Mouse (Mus musculus): ENCODE measurements around the gene Ldhb. TPM values are rescaled to one million over a fixed set of nuclear protein-coding genes. Genes with fewer than 3 reads are reported as not detected.
A peak's percentile ranks its signal among the peaks of the same experiment; 100 is the strongest.

Gene Ldhb
- polyA plus RNA-seq, 1 experiment from 2014 or later: 1,022 TPM

GRCm38 (mm10) chr6:142540131-142540530, 32.4 kb upstream of the Ldhb start:
- WGBS: 72% methylated on average over 5 of the region's 5 CpGs
- no peak for ATAC-seq (ENCODE audit: low FRiP score, low TSS enrichment)
- peak overlapping the region; percentile 65 for H3K27ac ChIP-seq (ENCODE audit: low read length)

GRCm38 (mm10) chr6:142538503-142538902, 30.7 kb upstream of the Ldhb start:
- WGBS: 69% methylated on average over 17 of the region's 17 CpGs
- Histone ChIP-seq H3K36me3 (ENCODE audit: insufficient read depth, low read length) (no peaks in the 10 kb centered on the region), H3K27me3 (ENCODE audit: insufficient read depth, low read length) (no peaks in the 10 kb centered on the region), H3K27ac (ENCODE audit: low read length) (peak overlapping the region; percentile 44), H3K4me1 (ENCODE audit: insufficient read depth, low read length) (peaks cover 12% of the 10 kb centered on the region), H3K4me2 (replicated peaks; ENCODE audit: low read depth, low read length) (no peak overlapping the region), H3K9me3 (ENCODE audit: low read length) (no peaks in the 10 kb centered on the region), H3K4me3 (ENCODE audit: low read length) (no peak overlapping the region), H3K9ac (replicated peaks; ENCODE audit: low read length) (no peak overlapping the region)
- peak; percentile 75 for ATAC-seq (ENCODE audit: low FRiP score, low TSS enrichment)

More at GRCm38 (mm10) chr6:142540131-142540530, 32.4 kb upstream of the Ldhb start:
- Histone ChIP-seq H3K27me3 (ENCODE audit: insufficient read depth, low read length) (no peaks in the 10 kb centered on the region), H3K4me3 (ENCODE audit: low read length) (no peak overlapping the region), H3K9me3 (ENCODE audit: low read length) (no peaks in the 10 kb centered on the region), H3K9ac (replicated peaks; ENCODE audit: low read length) (no peak overlapping the region), H3K36me3 (ENCODE audit: insufficient read depth, low read length) (no peaks in the 10 kb centered on the region), H3K4me2 (replicated peaks; ENCODE audit: low read depth, low read length) (no peak overlapping the region), H3K4me1 (ENCODE audit: insufficient read depth, low read length) (peaks cover 17% of the 10 kb centered on the region)

GRCm38 (mm10) chr6:142533412-142533811, 25.7 kb upstream of the Ldhb start:
- Histone ChIP-seq H3K9ac (replicated peaks; ENCODE audit: low read length) (no peak overlapping the region), H3K27ac (ENCODE audit: low read length) (no peak overlapping the region), H3K4me2 (replicated peaks; ENCODE audit: low read depth, low read length) (no peak overlapping the region), H3K4me3 (ENCODE audit: low read length) (no peak overlapping the region), H3K36me3 (ENCODE audit: insufficient read depth, low read length) (no peaks in the 10 kb centered on the region), H3K27me3 (ENCODE audit: insufficient read depth, low read length) (no peaks in the 10 kb centered on the region), H3K4me1 (ENCODE audit: insufficient read depth, low read length) (no peaks in the 10 kb centered on the region), H3K9me3 (ENCODE audit: low read length) (no peaks in the 10 kb centered on the region)
- ATAC-seq (ENCODE audit: low FRiP score, low TSS enrichment): no peak
- 57% methylated on average over 5 of the region's 5 CpGs for WGBS

GRCm38 (mm10) chr6:142532686-142533085, 24.9 kb upstream of the Ldhb start:
- ATAC-seq (ENCODE audit: low FRiP score, low TSS enrichment): no peak
- WGBS: 93% methylated on average over 2 of the region's 2 CpGs
- H3K4me3 ChIP-seq (ENCODE audit: low read length): no peak overlapping the region
- H3K36me3 ChIP-seq (ENCODE audit: insufficient read depth, low read length): no peaks in the 10 kb centered on the region
- peaks cover 4% of the 10 kb centered on the region for H3K4me1 ChIP-seq (ENCODE audit: insufficient read depth, low read length)
- H3K4me2 ChIP-seq (replicated peaks; ENCODE audit: low read depth, low read length): no peak overlapping the region
- H3K27ac ChIP-seq (ENCODE audit: low read length): peak overlapping the region; percentile 38; the same call in 1 of the 2 replicates
- no peaks in the 10 kb centered on the region for H3K9me3 ChIP-seq (ENCODE audit: low read length)
- no peaks in the 10 kb centered on the region for H3K27me3 ChIP-seq (ENCODE audit: insufficient read depth, low read length)
- no peak overlapping the region for H3K9ac ChIP-seq (replicated peaks; ENCODE audit: low read length)

GRCm38 (mm10) chr6:142532141-142532540, 24.4 kb upstream of the Ldhb start:
- no peaks in the 10 kb centered on the region for H3K36me3 ChIP-seq (ENCODE audit: insufficient read depth, low read length)
- no peak overlapping the region for H3K4me3 ChIP-seq (ENCODE audit: low read length)
- WGBS: 87% methylated on average over 17 of the region's 17 CpGs
- H3K9me3 ChIP-seq (ENCODE audit: low read length): no peaks in the 10 kb centered on the region
- no peaks in the 10 kb centered on the region for H3K27me3 ChIP-seq (ENCODE audit: insufficient read depth, low read length)
- no peak overlapping the region for H3K4me2 ChIP-seq (replicated peaks; ENCODE audit: low read depth, low read length)
- H3K27ac ChIP-seq (ENCODE audit: low read length): peak overlapping the region; percentile 17; the same call in 1 of the 2 replicates
- no peak overlapping the region for H3K9ac ChIP-seq (replicated peaks; ENCODE audit: low read length)
- no peak for ATAC-seq (ENCODE audit: low FRiP score, low TSS enrichment)
- H3K4me1 ChIP-seq (ENCODE audit: insufficient read depth, low read length): peaks cover 9% of the 10 kb centered on the region

- Histone ChIP-seq H3K9me3 (ENCODE audit: low read length) (no peaks in the 10 kb centered on the region), H3K36me3 (ENCODE audit: insufficient read depth, low read length) (no peaks in the 10 kb centered on the region), H3K4me1 (ENCODE audit: insufficient read depth, low read length) (peaks cover 9% of the 10 kb centered on the region), H3K4me2 (replicated peaks; ENCODE audit: low read depth, low read length) (no peak overlapping the region), H3K27me3 (ENCODE audit: insufficient read depth, low read length) (no peaks in the 10 kb centered on the region), H3K9ac (replicated peaks; ENCODE audit: low read length) (no peak overlapping the region), H3K4me3 (ENCODE audit: low read length) (no peak overlapping the region), H3K27ac (ENCODE audit: low read length) (peak overlapping the region; percentile 22; the same call in 1 of the 2 replicates)
- ATAC-seq (ENCODE audit: low FRiP score, low TSS enrichment): no peak
- WGBS: 46% methylated on average over 5 of the region's 5 CpGs
These were observed 22.6 kb upstream of the Ldhb start for GRCm38 (mm10) chr6:142530378-142530777.

- peaks cover 9% of the 10 kb centered on the region for H3K4me1 ChIP-seq (ENCODE audit: insufficient read depth, low read length)
- no peak overlapping the region for H3K4me2 ChIP-seq (replicated peaks; ENCODE audit: low read depth, low read length)
- H3K27ac ChIP-seq (ENCODE audit: low read length): no peak overlapping the region
- H3K9me3 ChIP-seq (ENCODE audit: low read length): no peaks in the 10 kb centered on the region
- no peaks in the 10 kb centered on the region for H3K27me3 ChIP-seq (ENCODE audit: insufficient read depth, low read length)
- no peak overlapping the region for H3K4me3 ChIP-seq (ENCODE audit: low read length)
- H3K36me3 ChIP-seq (ENCODE audit: insufficient read depth, low read length): no peaks in the 10 kb centered on the region
- 85% methylated on average over 8 of the region's 8 CpGs for WGBS
- ATAC-seq (ENCODE audit: low FRiP score, low TSS enrichment): no peak
- no peak overlapping the region for H3K9ac ChIP-seq (replicated peaks; ENCODE audit: low read length)
These were observed 21.9 kb upstream of the Ldhb start for GRCm38 (mm10) chr6:142529680-142530079.

- H3K4me1 ChIP-seq (ENCODE audit: insufficient read depth, low read length): peaks cover 9% of the 10 kb centered on the region
- no peaks in the 10 kb centered on the region for H3K27me3 ChIP-seq (ENCODE audit: insufficient read depth, low read length)
- H3K4me2 ChIP-seq (replicated peaks; ENCODE audit: low read depth, low read length): no peak overlapping the region
- no peaks in the 10 kb centered on the region for H3K36me3 ChIP-seq (ENCODE audit: insufficient read depth, low read length)
- no peak overlapping the region for H3K9ac ChIP-seq (replicated peaks; ENCODE audit: low read length)
- no peak overlapping the region for H3K4me3 ChIP-seq (ENCODE audit: low read length)
- H3K27ac ChIP-seq (ENCODE audit: low read length): peak overlapping the region; percentile 59; the same call in 1 of the 2 replicates
- no peaks in the 10 kb centered on the region for H3K9me3 ChIP-seq (ENCODE audit: low read length)
- ATAC-seq (ENCODE audit: low FRiP score, low TSS enrichment): peak; percentile 76
- WGBS: 33% methylated on average over 1 of the region's 1 CpGs
These were observed 20.3 kb upstream of the Ldhb start for GRCm38 (mm10) chr6:142527931-142528562.

GRCm38 (mm10) chr6:142524635-142525308, 17.0 kb upstream of the Ldhb start:
- H3K27me3 ChIP-seq (ENCODE audit: insufficient read depth, low read length): no peaks in the 10 kb centered on the region
- H3K36me3 ChIP-seq (ENCODE audit: insufficient read depth, low read length): no peaks in the 10 kb centered on the region
- peaks cover 9% of the 10 kb centered on the region for H3K4me1 ChIP-seq (ENCODE audit: insufficient read depth, low read length)
- no peak overlapping the region for H3K4me3 ChIP-seq (ENCODE audit: low read length)
- H3K27ac ChIP-seq (ENCODE audit: low read length): no peak overlapping the region
- no peak overlapping the region for H3K4me2 ChIP-seq (replicated peaks; ENCODE audit: low read depth, low read length)
- H3K9ac ChIP-seq (replicated peaks; ENCODE audit: low read length): no peak overlapping the region
- peak; percentile 64 for ATAC-seq (ENCODE audit: low FRiP score, low TSS enrichment)
- WGBS: 5% methylated on average over 4 of the region's 4 CpGs
- H3K9me3 ChIP-seq (ENCODE audit: low read length): no peaks in the 10 kb centered on the region

GRCm38 (mm10) chr6:142521591-142522110, 13.9 kb upstream of the Ldhb start:
- ATAC-seq (ENCODE audit: low FRiP score, low TSS enrichment): no peak
- H3K36me3 ChIP-seq (ENCODE audit: insufficient read depth, low read length): no peaks in the 10 kb centered on the region
- H3K9ac ChIP-seq (replicated peaks; ENCODE audit: low read length): no peak overlapping the region
- no peaks in the 10 kb centered on the region for H3K9me3 ChIP-seq (ENCODE audit: low read length)
- no peak overlapping the region for H3K4me2 ChIP-seq (replicated peaks; ENCODE audit: low read depth, low read length)
- no peak overlapping the region for H3K4me3 ChIP-seq (ENCODE audit: low read length)
- no peaks in the 10 kb centered on the region for H3K4me1 ChIP-seq (ENCODE audit: insufficient read depth, low read length)
- 85% methylated on average over 12 of the region's 12 CpGs for WGBS
- H3K27me3 ChIP-seq (ENCODE audit: insufficient read depth, low read length): no peaks in the 10 kb centered on the region
- no peak overlapping the region for H3K27ac ChIP-seq (ENCODE audit: low read length)
